Mouse (Mus musculus) regulatory T cell (primary cell): Measurements from ENCODE around the gene Gabbr1.

ENCODE experiments used
- in situ Hi-C: fragments of 300-600 bp; cut with MboI, MseI; formaldehyde crosslinking; loops from one replicate; pipeline ENCODE4 v1.15.1; 2025; ENCODE audit warnings: high pct_unique_total_duplicates

The Gabbr1 gene

GRCm38 (mm10) chr17:37039127-37039894, 6.5 kb upstream of the Gabbr1 start:
- in situ Hi-C loops, result no loop called here

- in situ Hi-C loops, result no loop called here
Observed at GRCm38 (mm10) chr17:37044651-37045244, 1.0 kb upstream of the Gabbr1 start.

- in situ Hi-C loops, result no loop called here
Observed at GRCm38 (mm10) chr17:37046312-37047112, 746 bp downstream of the Gabbr1 start.

GRCm38 (mm10) chr17:37047332-37047976, 1.7 kb downstream of the Gabbr1 start:
- in situ Hi-C loops, result no loop called here

- in situ Hi-C loops, result no loop called here
Observed at GRCm38 (mm10) chr17:37047981-37048380, 2.2 kb downstream of the Gabbr1 start.

- in situ Hi-C loops, result no loop called here
Observed at GRCm38 (mm10) chr17:37048383-37048782, 2.6 kb downstream of the Gabbr1 start.

GRCm38 (mm10) chr17:37049570-37050310, 4.0 kb downstream of the Gabbr1 start:
- in situ Hi-C loops, result no loop called here

- in situ Hi-C loops, result no loop called here
Observed at GRCm38 (mm10) chr17:37050399-37050798, 4.6 kb downstream of the Gabbr1 start.

GRCm38 (mm10) chr17:37050876-37051275, 5.1 kb downstream of the Gabbr1 start:
- in situ Hi-C loops, result no loop called here

GRCm38 (mm10) chr17:37051745-37052144, 6.0 kb downstream of the Gabbr1 start:
- in situ Hi-C loops, result no loop called here

GRCm38 (mm10) chr17:37056957-37057356, 11.2 kb downstream of the Gabbr1 start:
- in situ Hi-C loops, result no loop called here

- in situ Hi-C loops, result no loop called here
Observed at GRCm38 (mm10) chr17:37061435-37061834, 15.7 kb downstream of the Gabbr1 start.

- in situ Hi-C loops, result no loop called here
Observed at GRCm38 (mm10) chr17:37062101-37062641, 16.4 kb downstream of the Gabbr1 start.

- in situ Hi-C loops, result no loop called here
Observed at GRCm38 (mm10) chr17:37063063-37063462, 17.3 kb downstream of the Gabbr1 start.

- in situ Hi-C loops, result no loop called here
Observed at GRCm38 (mm10) chr17:37063686-37064495, 18.1 kb downstream of the Gabbr1 start.

GRCm38 (mm10) chr17:37065993-37066392, 20.2 kb downstream of the Gabbr1 start:
- in situ Hi-C loops, result no loop called here

- in situ Hi-C loops, result no loop called here
Observed at GRCm38 (mm10) chr17:37067861-37068260, 22.1 kb downstream of the Gabbr1 start.

- in situ Hi-C loops, result no loop called here
Observed at GRCm38 (mm10) chr17:37070121-37070520, 24.4 kb downstream of the Gabbr1 start.

- in situ Hi-C loops, result no loop called here
Observed at GRCm38 (mm10) chr17:37072080-37072729, 26.4 kb downstream of the Gabbr1 start.
